Mouse (Mus musculus) ES-Bruce4 (cell line): Measurements from ENCODE around the gene Gsk3b. TPM values are rescaled to one million over a fixed set of nuclear protein-coding genes. Genes with fewer than 3 reads are reported as not detected.

Source experiments
- H3K27ac ChIP-seq: 2 replicates; pipeline ENCODE4 v1.5.1; 2012; ENCODE audit warnings: low read length, inconsistent platforms; ENCODE audit not compliant: insufficient read depth
- H3K27me3 ChIP-seq: 2 replicates; pipeline ENCODE4 v1.6.1; 2012; ENCODE audit warnings: mild to moderate bottlenecking, low read length, inconsistent platforms; ENCODE audit not compliant: control insufficient read depth, poor library complexity, insufficient read depth, severe bottlenecking
- H3K36me3 ChIP-seq: 2 replicates; pipeline ENCODE4 v1.6.1; 2012; ENCODE audit warnings: inconsistent platforms, mild to moderate bottlenecking, low read length, moderate library complexity; ENCODE audit not compliant: control insufficient read depth, poor library complexity, insufficient read depth, severe bottlenecking
- H3K4me1 ChIP-seq: one replicate; pipeline ENCODE4 v1.8.1; 2011; ENCODE audit warnings: low read length; ENCODE audit not compliant: control insufficient read depth, insufficient read depth
- H3K4me3 ChIP-seq: 2 replicates; pipeline ENCODE4 v1.5.1; 2011; ENCODE audit warnings: low read depth, mild to moderate bottlenecking, low read length
- H3K9ac ChIP-seq: 2 replicates; pipeline ENCODE4 v1.6.1; 2012; ENCODE audit warnings: low read depth, mild to moderate bottlenecking, inconsistent platforms; ENCODE audit not compliant: poor library complexity, severe bottlenecking
- H3K9me3 ChIP-seq: replicated peaks from 2 replicates; pipeline ENCODE4 v1.6.1; 2012; ENCODE audit warnings: mild to moderate bottlenecking, low read length, inconsistent platforms; ENCODE audit not compliant: control insufficient read depth, poor library complexity, insufficient read depth, severe bottlenecking
- CTCF ChIP-seq: IDR thresholded peaks from one replicate; pipeline ENCODE4 v1.8.1; 2011; ENCODE audit warnings: low read depth, low read length
- EP300 ChIP-seq: IDR thresholded peaks from 2 replicates; pipeline ENCODE4 v1.6.1; 2011; ENCODE audit warnings: low read depth, low read length; ENCODE audit not compliant: insufficient read depth
- POLR2A ChIP-seq: IDR thresholded peaks from one replicate; pipeline ENCODE4 v1.8.1; 2011; ENCODE audit warnings: low read length; ENCODE audit not compliant: insufficient read depth
- polyA plus RNA-seq: library from polyadenylated mRNA; stranded (reverse); fragments of >200 nt; gene quantifications from 2 replicates; pipeline ENCODE4 v1.2.4, GENCODE M21; 2011; ENCODE audit warnings: low read depth; ENCODE audit not compliant: missing spikeins, insufficient read depth, insufficient read length

Gsk3b gene
- polyA plus RNA-seq, 1 experiment: 51.6 TPM

DNA sequence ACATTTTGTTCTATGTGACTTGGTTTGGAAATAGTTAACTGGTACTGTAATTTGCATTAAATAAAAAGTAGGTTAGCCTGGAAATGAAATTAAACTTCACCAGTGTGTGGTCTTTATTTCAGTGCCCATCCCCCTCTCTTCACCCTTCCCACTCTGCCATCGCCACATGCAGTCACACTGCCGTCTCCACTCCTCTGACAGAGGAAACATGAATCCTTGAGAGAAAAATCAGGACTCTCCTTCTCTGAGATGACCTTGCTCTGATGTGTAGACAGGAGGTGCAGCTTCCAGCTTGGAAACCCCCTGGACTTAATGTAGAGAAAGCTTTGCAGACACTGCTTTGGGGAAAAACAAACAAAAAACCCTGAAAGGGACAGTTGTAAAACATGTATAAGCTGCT lies 156.6 kb downstream of the Gsk3b start:
- Histone ChIP-seq H3K27ac (no peak overlapping the region), H3K9me3 (no peaks in the 10 kb centered on the region), H3K27me3 (no peaks in the 10 kb centered on the region), H3K4me1 (peaks cover 6% of the 10 kb centered on the region), H3K36me3 (no peaks in the 10 kb centered on the region), H3K9ac (no peak overlapping the region), H3K4me3 (no peak overlapping the region)
- no peak for TF ChIP-seq POLR2A
- no peak for TF ChIP-seq CTCF
- TF ChIP-seq EP300: no peak

DNA sequence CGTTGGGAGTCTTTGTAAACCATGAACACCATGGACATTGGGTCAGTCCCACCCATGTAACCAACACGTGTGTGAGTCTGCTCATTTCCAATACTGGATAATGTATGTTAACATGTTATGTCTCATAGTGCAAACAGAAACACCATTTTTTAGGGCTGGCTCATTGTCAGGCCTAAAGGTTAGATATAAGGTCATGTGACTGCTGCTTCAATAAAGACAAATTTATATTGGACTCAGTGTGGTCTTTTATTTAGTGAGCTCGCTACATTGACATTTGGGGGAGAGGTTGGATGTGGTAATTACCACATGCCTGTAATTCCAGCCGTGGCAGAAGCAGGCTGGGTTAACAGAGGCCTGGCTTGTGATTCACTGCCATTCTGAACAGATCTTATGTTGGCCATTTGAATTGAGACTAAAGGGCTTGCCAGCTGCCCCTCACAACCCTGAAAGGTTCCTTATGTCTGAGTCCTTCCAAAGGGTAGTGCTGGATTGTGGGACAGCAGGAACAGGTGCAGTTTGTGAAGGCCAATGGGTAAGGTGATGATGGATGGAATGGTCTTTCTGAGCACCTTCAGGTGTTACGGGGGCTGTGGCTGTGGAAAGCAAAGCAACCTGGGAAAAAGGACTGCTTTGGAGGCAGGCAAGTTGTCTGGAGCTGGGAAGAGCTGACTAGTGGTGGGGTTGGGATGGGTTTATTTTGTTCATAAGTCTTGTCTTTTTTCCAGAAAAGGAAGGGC lies 157.2 kb downstream of the Gsk3b start:
- peaks cover 6% of the 10 kb centered on the region for H3K4me1 ChIP-seq
- H3K36me3 ChIP-seq: no peaks in the 10 kb centered on the region
- H3K9me3 ChIP-seq: no peaks in the 10 kb centered on the region
- H3K27me3 ChIP-seq: no peaks in the 10 kb centered on the region
- TF ChIP-seq CTCF (no peak), EP300 (no peak), POLR2A (no peak)
- no peak overlapping the region for H3K27ac ChIP-seq
- no peak overlapping the region for H3K4me3 ChIP-seq
- H3K9ac ChIP-seq: no peak overlapping the region

DNA sequence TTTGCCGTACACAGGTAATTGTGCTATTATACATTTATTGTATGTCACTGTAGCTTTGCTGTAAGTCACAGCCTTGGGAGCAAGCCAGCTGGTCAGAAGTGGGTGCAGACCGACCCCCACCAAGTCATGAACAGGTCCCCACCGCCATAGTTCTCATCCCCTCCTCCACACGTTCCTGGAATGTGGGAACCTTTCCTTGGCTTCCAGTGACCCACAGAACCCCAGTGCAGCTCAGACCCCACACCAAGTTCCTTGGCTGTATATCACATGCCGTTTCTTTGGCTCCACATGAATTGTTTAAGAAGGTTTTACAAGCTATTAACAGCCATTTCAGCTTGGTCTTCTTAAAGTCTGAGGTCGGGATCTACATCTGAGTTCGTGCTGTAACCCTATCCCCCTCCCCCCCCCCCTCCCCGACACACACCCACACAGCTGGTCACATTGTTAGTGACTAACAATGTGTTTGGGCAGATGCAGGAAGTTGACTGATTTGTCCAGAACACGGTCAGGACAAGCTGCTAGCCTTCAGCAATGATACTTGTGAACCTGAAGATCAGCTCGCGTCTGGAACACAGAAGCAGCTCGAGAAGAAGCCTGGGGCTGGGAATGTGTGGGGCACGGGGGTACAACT lies 159.6 kb downstream of the Gsk3b start:
- H3K9me3 ChIP-seq: no peaks in the 10 kb centered on the region
- no peak overlapping the region for H3K27ac ChIP-seq
- H3K9ac ChIP-seq: no peak overlapping the region
- peaks cover 6% of the 10 kb centered on the region for H3K4me1 ChIP-seq
- TF ChIP-seq POLR2A (no peak), CTCF (no peak), EP300 (no peak)
- H3K27me3 ChIP-seq: no peaks in the 10 kb centered on the region
- H3K36me3 ChIP-seq: no peaks in the 10 kb centered on the region
- H3K4me3 ChIP-seq: no peak overlapping the region

DNA sequence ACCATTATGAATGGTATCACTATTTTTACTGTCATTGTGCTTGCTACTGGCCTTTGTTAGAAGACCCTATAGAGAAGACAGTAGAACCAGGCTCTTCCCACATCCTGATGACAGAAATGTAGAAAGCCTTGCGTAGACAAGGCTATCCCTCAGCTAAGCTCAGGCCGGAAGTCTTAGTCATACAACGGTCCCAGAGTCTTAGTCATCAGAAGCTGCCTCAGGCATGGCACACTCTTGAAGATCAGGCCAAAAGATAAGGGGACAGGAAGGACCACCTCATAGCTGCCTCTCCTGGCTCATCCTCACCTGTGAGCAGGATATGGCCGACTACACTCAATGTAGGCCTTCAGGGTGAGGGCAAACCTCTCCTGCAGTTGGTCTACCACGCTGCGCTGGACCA lies 161.7 kb downstream of the Gsk3b start:
- Histone ChIP-seq H3K36me3 (no peaks in the 10 kb centered on the region), H3K4me1 (peaks cover 6% of the 10 kb centered on the region), H3K9ac (no peak overlapping the region), H3K4me3 (no peak overlapping the region), H3K27ac (no peak overlapping the region), H3K9me3 (no peaks in the 10 kb centered on the region), H3K27me3 (no peaks in the 10 kb centered on the region)
- TF ChIP-seq POLR2A: no peak
- TF ChIP-seq CTCF: no peak
- no peak for TF ChIP-seq EP300

DNA sequence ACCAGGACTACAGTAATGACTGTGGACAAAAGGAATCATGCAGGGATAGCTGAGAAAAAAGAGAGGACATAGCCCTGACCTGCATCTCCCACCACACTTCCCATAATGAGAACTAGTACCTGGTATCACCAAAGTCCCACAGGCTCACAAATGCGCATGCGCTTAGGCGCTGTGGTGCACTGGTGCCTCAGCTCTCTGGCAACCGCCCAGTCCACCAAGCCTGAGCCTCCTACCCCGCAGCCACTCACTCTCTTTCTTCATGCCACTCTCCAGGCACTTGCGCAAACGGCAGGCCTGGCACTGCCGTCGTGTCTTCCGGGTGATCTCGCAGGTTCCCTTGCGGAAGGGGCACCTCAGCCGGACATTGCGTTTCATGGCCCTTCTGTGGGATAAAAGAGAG lies 165.2 kb downstream of the Gsk3b start:
- Histone ChIP-seq H3K9me3 (no peaks in the 10 kb centered on the region), H3K9ac (no peak overlapping the region), H3K36me3 (no peaks in the 10 kb centered on the region), H3K4me1 (peaks cover 5% of the 10 kb centered on the region), H3K27ac (no peak overlapping the region), H3K27me3 (no peaks in the 10 kb centered on the region), H3K4me3 (peak overlapping the region; percentile 34)
- TF ChIP-seq EP300: no peak

DNA sequence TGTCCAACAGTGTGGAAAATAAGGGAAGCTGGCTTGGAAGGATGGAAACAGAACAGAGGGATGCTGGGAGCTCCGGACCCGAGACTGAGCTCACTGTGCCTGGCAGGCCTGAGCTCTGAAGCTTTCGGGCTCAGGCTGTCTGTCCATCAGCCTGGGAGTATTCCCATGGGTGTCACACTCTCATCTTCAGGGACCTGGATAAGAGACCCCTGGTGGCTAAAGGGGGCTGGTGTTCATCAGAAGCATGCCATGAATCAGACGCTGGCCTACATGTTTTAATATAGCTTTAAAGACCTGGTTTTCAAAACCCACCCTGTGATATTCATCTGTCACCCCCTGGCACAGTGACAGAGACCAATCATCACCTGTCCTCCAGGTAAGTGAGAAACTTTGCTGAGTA lies 166.3 kb downstream of the Gsk3b start:
- no peak overlapping the region for H3K27ac ChIP-seq
- no peaks in the 10 kb centered on the region for H3K36me3 ChIP-seq
- no peak overlapping the region for H3K4me3 ChIP-seq
- TF ChIP-seq CTCF (no peak), POLR2A (no peak), EP300 (no peak)
- H3K9ac ChIP-seq: no peak overlapping the region
- no peaks in the 10 kb centered on the region for H3K9me3 ChIP-seq
- no peaks in the 10 kb centered on the region for H3K27me3 ChIP-seq
- no peaks in the 10 kb centered on the region for H3K4me1 ChIP-seq
